Mouse (Mus musculus) bone marrow macrophage, adult 2 months (primary cell): ENCODE measurements around the gene Rinl. TPM values are rescaled to one million over a fixed set of nuclear protein-coding genes. Genes with fewer than 3 reads are reported as not detected.

ENCODE experiments used
- H3K27ac ChIP-seq: 2 replicates; pipeline ENCODE4 v1.5.1; 2012; ENCODE audit warnings: low read depth, low read length; ENCODE audit not compliant: insufficient read depth
- H3K4me1 ChIP-seq: 2 replicates; pipeline ENCODE4 v1.6.1; 2012; ENCODE audit warnings: low read length; ENCODE audit not compliant: control insufficient read depth, insufficient read depth
- H3K4me3 ChIP-seq: 2 replicates; pipeline ENCODE4 v1.5.1; 2012; ENCODE audit warnings: mild to moderate bottlenecking, low read length, moderate library complexity; ENCODE audit not compliant: insufficient read depth
- CTCF ChIP-seq: IDR thresholded peaks from 2 replicates; pipeline ENCODE4 v1.5.1; 2012; ENCODE audit warnings: low read depth, mild to moderate bottlenecking, low read length, moderate library complexity
- POLR2A ChIP-seq: IDR thresholded peaks from 2 replicates; pipeline ENCODE4 v1.6.1; 2012; ENCODE audit warnings: mild to moderate bottlenecking, low read depth, low read length, borderline replicate concordance
- polyA plus RNA-seq: library from polyadenylated mRNA; stranded (reverse); fragments of >200 nt; gene quantifications from 2 replicates; pipeline ENCODE4 v1.2.4, GENCODE M21; 2012; ENCODE audit not compliant: missing spikeins, insufficient read depth, insufficient read length

The Rinl gene
- polyA plus RNA-seq, 1 experiment = 36.4 TPM

DNA sequence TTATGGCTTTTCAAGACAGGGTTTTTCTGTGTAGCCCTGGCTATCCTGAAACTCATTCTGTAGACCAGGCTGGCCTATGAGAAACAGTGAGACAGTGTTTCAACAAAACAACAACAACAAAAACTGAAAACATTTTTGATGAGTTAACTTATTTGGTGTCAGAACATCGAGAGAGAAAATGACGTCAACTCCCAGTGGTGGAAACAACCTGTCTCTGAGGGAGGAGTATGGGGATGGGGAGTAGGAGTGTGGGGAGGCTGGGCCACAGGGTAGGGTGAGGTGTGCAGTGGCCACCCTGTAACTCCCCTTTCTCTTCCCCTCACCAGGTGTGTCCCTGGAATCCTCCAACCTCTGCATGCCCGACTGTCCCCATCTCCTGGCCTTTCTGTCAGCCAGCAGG lies 5.7 kb downstream of the Rinl start:
- Histone ChIP-seq H3K4me1 (peaks cover 10% of the 10 kb centered on the region), H3K4me3 (no peak overlapping the region), H3K27ac (no peak overlapping the region)
- TF ChIP-seq CTCF (no peak), POLR2A (no peak)

DNA sequence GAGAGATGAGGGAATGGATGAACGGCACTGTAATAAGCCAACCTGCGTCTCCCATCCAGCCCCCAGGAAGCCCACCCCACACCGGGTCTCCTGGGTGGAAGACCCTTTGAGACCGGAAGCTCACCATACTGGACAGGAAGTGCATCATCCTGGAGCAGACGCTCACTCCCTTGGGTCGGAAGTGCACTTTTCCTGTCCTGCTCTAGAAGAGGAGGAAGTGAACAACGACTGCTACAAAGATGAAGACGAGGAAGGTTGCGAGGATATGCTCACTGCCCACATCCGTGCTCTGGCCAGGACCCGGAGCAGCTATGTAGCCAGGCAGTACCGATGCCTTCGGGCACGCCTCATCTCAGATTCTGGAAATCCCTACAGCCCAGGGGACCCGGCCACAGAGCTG lies 7.1 kb downstream of the Rinl start:
- TF ChIP-seq CTCF (no peak), POLR2A (no peak)
- H3K4me1 ChIP-seq = peaks cover 10% of the 10 kb centered on the region
- H3K4me3 ChIP-seq = peak overlapping the region; percentile 75
- H3K27ac ChIP-seq = peak overlapping the region; percentile 87

DNA sequence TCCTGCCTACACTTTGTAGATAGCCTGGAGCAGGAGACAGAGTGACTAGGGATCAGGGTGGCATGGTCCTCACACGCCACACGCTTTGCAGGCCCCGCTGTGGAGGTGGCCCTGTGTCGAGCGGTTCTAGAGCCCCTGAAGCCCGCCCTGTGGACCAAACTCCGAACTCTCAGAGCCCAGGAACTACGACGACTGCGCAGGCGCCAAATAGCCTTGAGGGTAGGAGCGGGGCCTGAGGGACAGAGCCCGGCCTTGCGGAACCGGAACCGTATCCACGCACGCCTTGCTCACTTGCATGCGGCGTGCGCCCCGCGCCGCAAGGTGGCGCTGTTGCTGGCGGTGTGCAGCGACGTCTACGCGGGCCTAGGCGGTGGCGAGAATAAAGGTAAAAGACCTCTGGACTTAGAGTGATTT lies 7.8 kb downstream of the Rinl start:
- H3K4me1 ChIP-seq = peaks cover 11% of the 10 kb centered on the region

DNA sequence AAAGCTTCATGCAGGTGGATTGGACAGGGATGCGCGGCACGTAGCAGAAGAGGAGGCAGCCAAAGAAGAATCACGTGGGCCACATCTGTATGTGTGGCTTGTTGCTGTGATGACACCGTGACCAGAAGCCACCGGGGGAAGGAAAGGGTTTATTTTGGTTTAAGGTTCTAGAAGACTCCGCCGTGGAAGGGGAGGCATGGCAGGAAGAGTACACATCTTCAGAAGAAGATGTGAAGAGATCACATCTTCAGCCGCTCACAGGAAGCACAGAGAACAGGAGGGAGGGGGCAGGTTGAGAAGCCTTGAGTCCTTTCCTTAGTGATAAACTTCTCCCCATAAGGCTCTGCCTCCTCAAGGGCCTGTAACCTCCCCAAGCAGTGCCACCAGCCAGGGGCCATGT lies 11.2 kb downstream of the Rinl start:
- H3K4me1 ChIP-seq = peaks cover 24% of the 10 kb centered on the region

More for the DNA sequence above, 7.8 kb downstream of the Rinl start:
- peak; percentile 71 for TF ChIP-seq CTCF
- no peak for TF ChIP-seq POLR2A
- H3K27ac ChIP-seq = peak overlapping the region; percentile 87
- H3K4me3 ChIP-seq = peak overlapping the region; percentile 75

DNA sequence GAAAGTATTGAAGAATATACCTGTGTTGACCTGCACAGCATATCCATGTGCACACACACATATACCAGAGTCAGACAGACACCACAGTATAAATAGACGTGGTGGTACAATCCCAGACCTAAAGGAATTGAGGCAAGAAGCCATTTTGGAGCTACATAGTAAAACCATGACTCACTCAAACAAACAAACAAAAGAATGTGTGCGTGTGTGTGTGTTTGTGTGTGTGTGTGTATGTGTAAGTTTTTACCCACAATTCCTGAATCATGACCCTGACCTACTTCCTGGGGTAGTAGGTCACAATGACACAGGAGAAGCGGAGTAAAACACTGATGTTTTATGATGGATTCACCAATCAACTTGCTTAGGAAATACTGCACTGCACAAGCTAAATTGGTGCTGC lies 12.7 kb downstream of the Rinl start:
- TF ChIP-seq CTCF = no peak
- no peak for TF ChIP-seq POLR2A
- H3K4me1 ChIP-seq = peaks cover 20% of the 10 kb centered on the region
- no peak overlapping the region for H3K4me3 ChIP-seq
- no peak overlapping the region for H3K27ac ChIP-seq

More for the DNA sequence above, 11.2 kb downstream of the Rinl start:
- Histone ChIP-seq H3K27ac (no peak overlapping the region), H3K4me3 (no peak overlapping the region)
- TF ChIP-seq CTCF (no peak), POLR2A (no peak)

DNA sequence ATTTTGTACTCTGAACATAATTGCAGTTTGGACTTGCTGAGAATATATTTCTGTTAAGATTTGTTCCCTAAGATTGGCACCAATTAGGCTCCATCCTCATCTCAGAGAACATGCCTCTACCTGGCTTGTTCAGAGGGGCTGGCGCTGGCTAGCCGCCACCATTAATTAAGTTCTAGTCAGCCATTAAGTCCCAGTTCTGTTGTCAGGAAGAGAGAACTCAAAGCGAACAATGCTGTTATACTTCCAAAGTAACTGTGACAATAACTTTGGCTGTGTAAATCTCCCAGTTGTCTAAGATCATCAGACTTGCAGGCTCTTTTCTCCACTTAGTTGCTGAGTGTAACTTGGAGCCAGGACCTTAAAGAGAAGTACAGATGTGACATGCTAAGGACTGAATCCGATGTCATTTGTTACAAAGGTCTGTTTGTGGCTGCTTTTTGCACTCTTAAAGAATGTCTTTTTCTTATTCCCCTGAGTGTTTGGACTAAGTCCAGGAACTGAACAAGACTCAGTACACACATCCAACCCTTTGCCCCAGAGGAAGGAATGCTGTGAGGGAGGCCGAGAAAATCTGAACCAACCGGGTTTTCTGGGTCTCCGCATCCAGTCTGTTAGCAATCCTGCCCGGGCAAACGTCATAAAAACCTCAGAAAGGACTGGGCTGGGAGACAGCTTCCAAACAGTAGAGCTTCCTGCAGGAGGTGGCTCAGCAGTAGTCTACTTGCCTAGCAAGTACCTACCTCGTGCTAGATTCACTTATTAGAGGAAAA lies 13.3 kb downstream of the Rinl start:
- TF ChIP-seq CTCF (no peak), POLR2A (no peak)
- Histone ChIP-seq H3K4me3 (no peak overlapping the region), H3K4me1 (peaks cover 20% of the 10 kb centered on the region), H3K27ac (no peak overlapping the region)

DNA sequence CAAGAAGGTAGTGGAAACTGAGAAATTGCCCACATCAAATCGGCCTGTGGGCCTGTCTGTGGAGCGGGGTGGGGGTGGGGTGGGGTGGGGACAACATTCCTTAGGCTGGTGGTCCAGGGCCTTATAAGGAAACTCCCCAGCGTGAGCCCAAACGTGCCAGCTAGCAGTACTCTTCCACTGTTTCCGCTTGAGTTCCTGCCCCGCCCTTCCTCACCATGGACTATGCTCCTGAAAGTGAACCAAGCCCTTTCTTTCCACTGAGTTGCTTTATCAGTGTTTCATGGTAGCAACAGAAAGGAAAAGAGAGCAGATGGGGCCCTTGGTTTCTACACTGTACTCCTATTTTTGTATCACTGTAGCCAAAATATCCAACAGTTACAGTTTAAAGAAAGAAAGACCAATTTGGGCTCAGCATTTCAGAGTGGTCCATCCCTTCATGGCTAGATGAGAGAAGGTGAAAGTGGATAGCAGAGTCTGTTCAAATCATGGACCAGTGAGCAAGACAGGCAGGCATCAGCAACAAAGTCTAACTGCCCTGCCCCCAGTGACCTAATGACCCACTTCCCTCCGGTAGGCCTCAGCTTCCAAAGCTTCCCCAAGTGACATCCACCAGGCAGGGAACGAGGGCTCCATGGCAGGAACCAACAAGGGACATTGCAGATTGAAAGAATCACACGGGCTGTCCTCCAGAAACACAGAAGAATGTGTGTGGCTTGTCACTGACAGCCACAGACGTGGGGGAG lies 14.2 kb downstream of the Rinl start:
- TF ChIP-seq POLR2A (no peak), CTCF (no peak)
- Histone ChIP-seq H3K4me3 (no peak overlapping the region), H3K27ac (no peak overlapping the region), H3K4me1 (peaks cover 23% of the 10 kb centered on the region)

DNA sequence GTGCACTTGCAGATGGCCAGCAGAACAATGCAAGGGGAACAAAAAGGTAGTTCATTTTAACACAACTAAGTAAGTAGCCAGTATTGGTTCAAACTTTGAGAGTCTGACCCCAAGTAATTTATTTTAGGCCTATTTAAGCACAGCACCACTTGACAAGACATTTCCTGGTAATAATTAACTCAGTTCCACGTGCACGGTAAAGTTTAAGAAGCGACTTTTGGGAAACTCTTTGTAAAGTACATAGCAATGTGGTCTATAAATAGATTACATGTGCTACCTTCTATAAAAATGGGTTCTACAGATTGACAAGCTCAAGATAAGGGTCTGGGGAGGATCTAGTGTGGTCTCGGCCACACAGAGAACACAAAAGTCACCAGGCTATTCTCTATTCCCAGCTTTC lies 15.0 kb downstream of the Rinl start:
- TF ChIP-seq POLR2A (no peak), CTCF (no peak)
- Histone ChIP-seq H3K4me1 (peaks cover 24% of the 10 kb centered on the region), H3K27ac (no peak overlapping the region), H3K4me3 (no peak overlapping the region)

DNA sequence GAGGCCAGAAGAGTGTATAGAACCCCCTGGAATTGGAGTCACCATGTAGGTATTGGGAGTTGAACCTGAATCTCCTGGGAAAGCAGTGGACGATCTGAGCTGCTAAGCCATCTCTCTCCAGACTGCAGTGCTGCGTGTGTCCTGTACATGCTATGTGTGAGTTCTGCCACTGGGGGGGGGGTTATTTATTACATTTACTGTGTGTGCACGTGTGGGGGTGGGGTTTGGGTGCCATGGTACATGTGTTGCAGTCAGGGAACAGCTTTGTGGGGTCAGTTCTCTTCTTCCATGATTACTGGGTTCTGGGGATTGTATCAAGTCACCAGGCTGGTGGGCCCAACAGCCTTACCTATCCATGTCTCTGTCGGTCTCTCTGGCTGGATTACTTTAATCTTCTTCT lies 18.1 kb downstream of the Rinl start:
- H3K4me1 ChIP-seq = peaks cover 22% of the 10 kb centered on the region
- no peak overlapping the region for H3K27ac ChIP-seq
- H3K4me3 ChIP-seq = no peak overlapping the region
- TF ChIP-seq CTCF (0 out of 2 replicates have a peak, but pooled peaks have one; percentile 29), POLR2A (no peak)
